Mouse (Mus musculus): ENCODE measurements around the gene Ugt2b5.
"Not testable (repeated sequence)": the region's sequence is repeated elsewhere in the genome, so short reads cannot be mapped to it uniquely, and the experiment has no call there.

Gene Ugt2b5

DNA sequence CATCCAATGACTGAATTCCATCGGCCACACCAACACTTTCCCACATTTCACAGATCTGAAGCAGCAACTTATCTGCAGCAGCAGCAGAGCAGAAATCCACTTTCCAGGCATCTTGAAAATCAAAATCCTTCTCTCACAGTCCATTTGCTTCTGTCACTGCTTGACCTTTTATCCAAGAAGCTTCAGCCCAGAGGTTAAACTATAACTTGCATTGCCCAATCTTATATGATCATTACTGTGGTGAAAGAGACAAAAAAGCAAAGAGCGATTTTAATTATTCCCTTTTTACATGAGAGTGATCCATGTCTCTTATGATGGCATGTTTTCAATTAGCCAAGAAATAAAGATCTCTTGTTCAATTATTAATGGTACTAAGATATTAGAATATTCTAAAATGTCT lies at the start of gene Ugt2b5:
Ugt2b5 (minus strand) TSS at position 123 of the 400 bp plus-strand sequence.
- DNase-seq = not testable (repeated sequence)

DNA sequence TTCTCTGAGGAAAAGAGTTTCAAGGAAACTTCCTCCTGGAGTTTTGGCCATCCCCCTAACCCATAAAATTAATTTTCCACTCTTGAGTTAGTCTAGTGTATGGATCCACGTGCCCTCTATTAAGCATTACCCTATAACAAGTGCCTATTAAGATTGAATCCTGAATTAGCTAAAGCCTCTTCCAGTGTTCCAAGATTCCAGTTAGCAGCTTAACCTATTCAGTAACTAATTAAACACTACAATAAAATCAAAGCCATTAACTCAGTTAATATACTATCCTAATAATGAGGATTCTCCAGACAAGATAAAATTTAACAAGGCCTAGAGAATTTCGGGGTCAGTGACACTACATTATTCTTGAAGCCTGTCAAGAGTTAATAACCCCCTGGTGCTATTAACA lies 35.7 kb upstream of the Ugt2b5 start:
- DNase-seq = not testable (repeated sequence)

DNA sequence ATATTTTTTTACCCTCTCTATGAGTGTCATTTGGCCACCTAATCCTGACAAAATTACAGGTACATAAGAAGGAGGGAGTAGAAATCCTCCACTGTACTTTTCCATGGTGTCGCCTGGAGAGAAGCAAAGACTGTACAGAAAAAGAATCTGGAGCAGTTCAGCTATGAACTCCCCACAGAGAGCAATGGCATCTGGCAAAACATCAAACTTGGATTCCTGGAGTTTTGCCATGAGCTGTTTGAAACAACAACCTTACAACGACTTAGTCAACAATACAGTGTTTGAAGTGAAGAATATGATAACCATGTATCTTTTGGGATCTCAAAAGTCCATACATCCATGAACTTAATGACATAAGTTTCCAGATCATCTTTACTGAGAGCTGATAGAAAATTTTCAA lies 34.6 kb upstream of the Ugt2b5 start:
- no peak for DNase-seq

GRCm38 (mm10) chr5:87147741-87148454 lies 7.8 kb upstream of the Ugt2b5 start:
- DNase-seq = no peak

GRCm38 (mm10) chr5:87142865-87143456 lies 2.8 kb upstream of the Ugt2b5 start:
- peak; percentile 58 for DNase-seq

GRCm38 (mm10) chr5:87103697-87104096 lies 36.4 kb downstream of the Ugt2b5 start:
- not testable (repeated sequence) for DNase-seq

DNA sequence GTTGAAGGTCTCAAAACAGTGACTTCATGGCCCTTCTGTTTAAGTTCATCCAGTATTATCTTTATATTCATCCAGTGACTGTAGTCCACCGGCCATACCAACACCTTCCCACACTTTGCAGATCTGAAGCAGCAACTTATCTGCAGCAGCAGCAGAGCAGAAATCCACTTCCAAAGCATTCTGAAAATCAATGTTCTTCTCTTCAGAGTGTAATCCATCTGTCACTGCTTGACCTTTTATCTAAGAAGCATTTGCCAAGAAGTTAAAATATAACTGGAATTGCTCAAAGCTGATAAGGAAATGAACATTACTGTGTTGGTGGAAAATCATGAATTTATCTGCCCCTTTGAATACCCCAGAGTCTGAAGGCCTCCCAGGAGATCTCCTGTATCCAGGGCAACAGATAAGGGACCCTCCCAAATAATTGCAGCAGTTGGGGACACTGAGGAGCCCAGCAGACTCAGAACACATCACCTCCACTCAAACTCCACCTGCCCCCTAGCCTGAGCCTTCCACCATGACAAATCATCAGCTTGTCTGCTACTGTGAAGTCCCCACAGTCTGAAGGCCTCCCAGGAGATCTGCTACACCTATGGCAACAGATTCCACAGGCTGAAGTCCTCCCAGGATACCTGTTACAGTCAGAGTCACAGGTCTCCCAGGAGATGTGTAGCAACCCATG lies 47.6 kb downstream of the Ugt2b5 start, which contains the start of gene Ugt2b36:
Ugt2b36 (minus strand) TSS at position 210 of the 682 bp plus-strand sequence.
- DNase-seq = no peak

DNA sequence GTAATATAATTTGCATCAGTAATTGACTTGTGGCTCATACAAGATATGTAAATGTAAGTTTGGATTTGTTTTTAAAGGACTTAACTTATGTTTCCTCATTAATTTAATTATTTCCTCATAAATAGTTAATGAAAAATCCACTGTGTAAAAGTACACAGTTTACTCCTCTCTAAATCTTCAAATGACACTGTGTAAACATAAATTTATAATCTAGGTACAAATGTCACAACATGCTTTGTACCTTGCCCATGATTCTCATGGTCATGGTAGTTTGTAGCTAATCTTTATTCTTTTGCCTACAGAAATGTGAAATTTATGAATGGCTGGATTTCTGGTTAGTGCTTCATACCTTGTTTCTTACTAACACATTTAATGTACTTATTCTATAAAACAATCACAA lies 49.0 kb downstream of the Ugt2b5 start:
- DNase-seq = no peak

GRCm38 (mm10) chr5:87089264-87089663 lies 50.9 kb downstream of the Ugt2b5 start:
- no peak for DNase-seq

GRCm38 (mm10) chr5:87086269-87086668 lies 53.8 kb downstream of the Ugt2b5 start:
- DNase-seq = no peak

All from retina, postnatal 1 day (tissue).